Mouse (Mus musculus): ENCODE measurements around the gene Fgfr2.

Gene Fgfr2

GRCm38 (mm10) chr7:130943280-130943895 lies 2179.8 kb downstream of the Fgfr2 start:
- DNase-seq, result no peak

GRCm38 (mm10) chr7:130940733-130941132 lies 2182.4 kb downstream of the Fgfr2 start:
- DNase-seq, result peak; percentile 30

DNA sequence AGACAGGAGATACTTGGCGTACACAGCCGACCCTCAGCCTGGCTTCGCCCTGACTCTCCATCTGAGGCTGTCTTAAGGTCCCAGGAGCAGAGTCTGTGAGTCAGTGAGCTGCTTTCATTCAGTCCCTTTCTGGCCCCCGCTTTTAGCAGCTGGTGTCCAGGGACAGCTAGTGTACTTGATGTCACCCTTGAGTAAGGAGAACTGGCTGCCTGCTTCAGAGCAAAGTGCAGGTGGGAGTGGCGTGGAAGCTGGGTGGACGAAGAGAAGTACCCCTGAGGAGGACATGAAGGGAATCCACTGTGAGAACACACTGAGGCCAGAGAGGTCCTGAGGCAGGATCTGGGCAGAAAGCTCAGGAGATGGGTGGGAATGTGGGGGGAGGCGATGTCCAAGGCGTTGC lies 2184.3 kb downstream of the Fgfr2 start:
- no peak for DNase-seq

- DNase-seq, result no peak
Observed at GRCm38 (mm10) chr7:130938005-130938404, 2185.1 kb downstream of the Fgfr2 start.

GRCm38 (mm10) chr7:130937266-130937841 lies 2185.8 kb downstream of the Fgfr2 start:
- DNase-seq, result peak; percentile 65

DNA sequence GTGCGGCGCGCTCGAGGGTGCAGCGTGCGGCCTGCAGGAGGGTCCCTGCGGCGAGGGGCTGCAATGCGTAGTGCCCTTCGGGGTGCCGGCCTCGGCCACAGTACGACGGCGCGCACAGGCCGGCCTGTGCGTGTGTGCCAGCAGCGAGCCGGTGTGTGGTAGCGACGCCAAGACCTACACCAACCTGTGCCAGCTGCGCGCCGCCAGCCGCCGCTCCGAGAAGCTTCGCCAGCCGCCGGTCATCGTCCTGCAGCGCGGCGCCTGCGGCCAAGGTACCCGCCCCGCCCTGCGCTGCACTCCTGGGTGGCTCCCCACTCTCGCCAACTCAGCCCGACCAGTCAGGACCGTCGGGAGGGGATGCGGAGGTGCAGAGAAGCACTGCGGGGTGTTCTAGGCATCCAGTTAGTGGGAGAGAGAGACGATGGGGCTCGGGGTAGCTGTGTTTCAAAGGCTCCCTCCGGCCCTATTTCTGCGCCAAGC lies 2186.6 kb downstream of the Fgfr2 start:
- peak; percentile 33 for DNase-seq

- peak; percentile 87 for DNase-seq
Observed at GRCm38 (mm10) chr7:130935793-130936471, 2187.2 kb downstream of the Fgfr2 start, which contains the start of gene Htra1. Gene Htra1, plus strand, starts transcription at chr7:130936111.

DNA sequence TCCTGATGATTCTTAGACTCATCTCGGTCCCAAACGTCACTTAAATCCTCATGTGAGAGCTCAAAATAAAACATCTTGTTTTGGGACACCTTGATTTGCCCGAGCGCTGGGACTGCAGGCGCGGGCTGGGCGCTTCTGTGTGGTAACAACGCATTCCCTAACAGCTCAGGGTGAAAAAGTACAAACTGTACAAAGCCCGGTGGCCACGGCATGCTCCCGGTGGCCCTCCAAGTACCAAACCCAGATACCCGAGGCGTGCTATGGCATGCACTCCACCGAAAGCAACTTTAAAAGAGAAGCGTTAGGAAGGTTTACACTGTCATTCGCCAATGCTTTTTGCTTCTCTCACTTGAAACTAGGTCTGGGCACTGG lies 2187.7 kb downstream of the Fgfr2 start:
- DNase-seq, result no peak

- no peak for DNase-seq
Observed at GRCm38 (mm10) chr7:130934654-130935053, 2188.5 kb downstream of the Fgfr2 start.

- no peak for DNase-seq
Observed at GRCm38 (mm10) chr7:130932921-130933320, 2190.2 kb downstream of the Fgfr2 start.

- DNase-seq, result no peak
Observed at GRCm38 (mm10) chr7:130930401-130930800, 2192.7 kb downstream of the Fgfr2 start.

GRCm38 (mm10) chr7:130922981-130923731 lies 2200.0 kb downstream of the Fgfr2 start:
- DNase-seq, result no peak

DNA sequence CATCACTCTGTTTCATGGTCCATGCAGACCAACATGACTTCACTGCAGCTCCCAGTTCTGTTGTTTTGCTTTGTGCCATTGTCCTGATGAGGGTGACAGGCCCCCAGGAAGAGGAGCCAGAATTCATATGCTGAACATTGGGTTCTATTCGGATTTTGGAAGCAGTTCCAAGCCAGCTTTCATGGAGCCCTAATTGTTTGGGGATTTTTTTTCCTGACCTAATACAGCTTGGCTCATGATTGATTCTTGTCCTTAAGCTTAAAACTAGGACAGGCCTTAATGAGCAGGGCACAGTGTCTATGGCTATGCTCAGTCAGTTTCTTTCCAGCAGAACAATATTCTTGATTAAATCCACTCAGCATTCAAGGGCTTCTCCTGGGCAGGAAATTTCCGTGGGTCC lies 2204.9 kb downstream of the Fgfr2 start:
- no peak for DNase-seq

DNA sequence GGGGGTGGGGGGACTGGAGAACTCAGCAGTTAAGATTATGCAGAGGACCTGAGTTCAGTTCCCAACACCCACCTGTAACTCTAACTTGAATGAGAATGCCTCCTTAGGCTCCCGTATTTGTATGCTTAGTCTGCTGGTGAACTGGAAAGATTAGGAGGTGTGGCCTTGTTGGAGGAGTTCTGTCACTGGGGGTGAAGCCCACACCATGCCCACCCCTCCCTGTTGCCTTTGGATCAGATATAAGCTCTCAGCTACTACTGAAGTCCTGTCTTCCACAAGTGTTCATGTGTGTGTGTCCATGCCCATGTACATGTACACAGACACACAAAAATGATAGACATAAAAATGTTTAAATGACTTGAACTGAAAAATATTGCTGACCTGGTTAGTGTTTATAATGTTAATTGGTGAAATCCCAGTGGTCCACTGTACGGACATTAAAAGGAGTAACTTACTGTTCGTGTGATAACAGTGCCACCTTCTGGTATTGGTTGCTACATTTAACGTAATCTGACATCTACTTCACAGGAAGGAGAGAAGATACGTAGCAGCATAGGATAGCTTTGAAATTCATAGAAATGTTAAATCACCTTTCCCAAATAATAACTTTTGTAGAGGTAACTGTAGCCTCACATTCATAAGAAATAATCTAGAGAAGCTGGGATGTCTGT lies 2208.3 kb downstream of the Fgfr2 start:
- DNase-seq, result peak; percentile 64

DNA sequence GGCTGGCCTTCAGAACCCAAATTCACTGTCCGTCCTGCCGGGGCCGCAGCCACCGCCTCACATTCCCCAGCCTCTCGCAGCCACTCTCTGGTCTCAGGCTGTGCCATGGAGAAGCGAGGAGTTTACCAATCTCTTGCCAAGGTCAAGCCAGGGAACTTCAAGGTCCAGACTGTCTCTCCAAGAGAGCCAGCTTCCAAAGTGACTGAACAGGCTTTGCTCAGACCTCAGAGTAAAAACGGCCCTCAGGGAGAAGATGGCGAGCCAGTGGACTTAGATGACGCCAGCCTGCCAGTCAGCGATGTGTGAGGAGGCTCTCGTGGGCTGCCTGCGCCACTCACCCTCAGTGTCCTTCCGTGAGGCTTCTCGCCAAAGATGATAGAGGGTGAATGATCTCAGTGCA lies 2212.3 kb downstream of the Fgfr2 start:
- DNase-seq, result no peak

GRCm38 (mm10) chr7:130904571-130905365 lies 2218.4 kb downstream of the Fgfr2 start:
- no peak for DNase-seq

DNA sequence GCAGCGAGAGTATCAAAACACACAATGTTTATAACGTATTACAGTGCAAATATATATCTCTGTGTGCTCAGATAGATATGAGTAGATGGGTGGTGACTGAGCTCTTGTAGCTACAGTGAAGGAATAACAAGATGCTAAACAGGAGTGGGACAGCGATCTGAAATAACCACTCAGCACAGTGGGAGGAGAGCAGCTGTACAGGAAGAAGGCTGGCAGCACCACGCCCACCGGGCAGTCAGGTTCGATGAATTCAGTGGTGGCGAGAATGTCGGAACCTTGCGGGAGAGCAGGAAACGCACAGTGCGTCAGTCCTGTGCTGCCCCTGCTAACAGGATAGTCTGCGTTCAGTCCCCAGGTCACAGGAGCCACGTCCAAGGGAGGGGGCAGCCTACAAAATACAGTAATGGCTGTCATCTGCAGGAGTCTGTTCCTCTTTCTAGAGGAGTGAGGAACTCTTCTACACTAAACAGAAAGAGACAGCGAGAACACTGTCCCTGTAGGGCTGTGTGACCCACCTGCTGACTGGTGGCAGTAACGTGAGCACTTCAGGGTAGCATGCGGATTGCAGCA lies 2219.6 kb downstream of the Fgfr2 start:
- no peak for DNase-seq

DNA sequence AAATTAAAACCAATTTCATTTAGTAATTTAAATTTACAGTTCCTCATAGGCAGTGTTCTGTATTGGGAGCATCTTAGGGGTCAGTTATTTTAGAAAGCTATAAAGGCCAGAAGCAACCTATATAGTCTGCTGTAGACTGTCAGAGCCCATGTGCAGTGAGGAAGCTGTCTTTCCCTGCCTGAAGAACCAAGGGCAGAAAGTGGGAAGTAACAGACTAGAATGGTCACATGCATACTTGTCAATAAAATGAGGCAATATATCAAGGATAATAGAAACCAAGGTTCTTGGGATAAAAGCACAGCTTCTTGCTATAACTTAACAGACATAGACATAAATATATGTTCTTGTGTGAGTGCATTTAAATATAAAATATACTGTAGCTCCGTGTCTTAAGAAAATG lies 2220.2 kb downstream of the Fgfr2 start:
- no peak for DNase-seq

DNA sequence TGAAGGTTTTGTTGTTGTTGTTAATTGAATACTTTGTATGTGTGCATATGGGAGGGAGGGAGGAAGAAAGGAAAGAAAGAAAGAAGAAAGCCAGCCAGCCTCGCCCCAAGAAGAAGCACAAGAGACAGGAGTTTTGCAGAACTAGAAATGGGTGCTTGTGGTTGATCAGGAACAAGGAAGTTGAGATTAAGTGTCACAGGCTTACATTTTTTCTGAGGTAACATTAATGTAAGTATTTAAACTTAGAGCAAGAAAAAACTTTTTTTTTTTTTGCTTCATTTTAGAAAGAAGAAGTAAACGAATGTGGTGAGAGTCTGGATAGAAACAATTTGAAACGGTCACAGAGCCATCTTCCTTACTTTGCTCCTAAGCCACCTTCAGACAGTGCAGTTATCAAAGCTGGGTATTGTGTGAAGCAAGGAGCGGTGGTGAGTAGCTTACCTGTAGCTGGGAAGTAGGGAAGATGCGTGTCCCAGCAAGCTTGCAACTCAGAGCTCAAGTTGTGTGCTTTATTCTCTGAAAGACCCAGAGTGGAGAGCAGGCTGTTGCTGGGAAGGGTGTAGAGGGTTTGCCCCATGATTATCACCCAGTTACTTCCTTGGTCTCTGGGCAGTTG lies 2222.8 kb downstream of the Fgfr2 start:
- DNase-seq, result no peak

DNA sequence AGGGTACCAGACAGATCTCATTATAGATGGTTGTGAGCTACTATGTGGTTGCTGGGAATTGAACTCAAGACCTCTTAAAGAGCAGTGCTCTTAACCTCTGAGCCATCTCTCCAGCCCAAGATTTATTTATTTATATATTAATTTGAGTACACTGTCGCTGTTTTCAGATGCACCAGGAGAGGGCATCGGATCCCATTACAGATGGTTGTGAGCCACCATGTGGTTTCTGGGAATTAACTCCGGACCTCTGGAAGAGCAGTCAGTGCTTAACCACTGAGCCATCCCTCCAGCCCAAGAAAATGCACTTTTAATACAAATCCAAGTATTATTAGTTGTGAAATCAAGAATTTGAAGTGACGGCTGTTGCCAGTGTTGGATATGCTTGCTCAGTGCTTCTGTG lies 2224.8 kb downstream of the Fgfr2 start:
- peak; percentile 48 for DNase-seq

DNA sequence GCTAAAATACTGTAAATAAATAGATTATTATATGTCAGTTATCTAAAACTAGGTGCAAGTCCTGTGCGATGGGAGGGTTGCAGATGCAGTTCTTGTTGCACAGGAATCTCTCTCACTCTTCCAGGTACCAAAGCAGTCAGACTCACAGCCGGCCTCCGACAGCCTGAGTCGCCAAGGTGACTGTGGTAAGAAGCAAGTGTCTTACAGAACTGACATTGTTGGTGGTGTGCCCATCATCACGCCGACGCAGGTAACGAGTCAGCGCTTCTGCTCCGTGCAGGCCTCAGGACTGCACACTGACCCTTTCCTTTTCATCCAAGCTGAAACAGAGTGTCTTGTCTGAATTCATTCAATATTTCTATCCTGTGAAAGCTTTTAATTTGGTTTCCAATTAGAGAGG lies 2225.9 kb downstream of the Fgfr2 start:
- DNase-seq, result no peak

Measured in lung, postnatal 10 days (tissue).